Mouse (Mus musculus) CD8-positive naive resting alpha-beta T cell, adult 2 months (primary cell): ENCODE measurements at regions not wholly inside any gene's neighbourhood (a gene's known extent, or its start where the extent isn't known, plus 50 kb on each side); places are given as distances from the start of the nearest gene placed in this dataset.

Source experiments
- DNase-seq, 2 experiments: peaks; one replicate each; pipeline ENCODE4 v3.0.0; 2022; ENCODE audit warnings: low read depth in 2 of 2, low spot score in 2 of 2

DNA sequence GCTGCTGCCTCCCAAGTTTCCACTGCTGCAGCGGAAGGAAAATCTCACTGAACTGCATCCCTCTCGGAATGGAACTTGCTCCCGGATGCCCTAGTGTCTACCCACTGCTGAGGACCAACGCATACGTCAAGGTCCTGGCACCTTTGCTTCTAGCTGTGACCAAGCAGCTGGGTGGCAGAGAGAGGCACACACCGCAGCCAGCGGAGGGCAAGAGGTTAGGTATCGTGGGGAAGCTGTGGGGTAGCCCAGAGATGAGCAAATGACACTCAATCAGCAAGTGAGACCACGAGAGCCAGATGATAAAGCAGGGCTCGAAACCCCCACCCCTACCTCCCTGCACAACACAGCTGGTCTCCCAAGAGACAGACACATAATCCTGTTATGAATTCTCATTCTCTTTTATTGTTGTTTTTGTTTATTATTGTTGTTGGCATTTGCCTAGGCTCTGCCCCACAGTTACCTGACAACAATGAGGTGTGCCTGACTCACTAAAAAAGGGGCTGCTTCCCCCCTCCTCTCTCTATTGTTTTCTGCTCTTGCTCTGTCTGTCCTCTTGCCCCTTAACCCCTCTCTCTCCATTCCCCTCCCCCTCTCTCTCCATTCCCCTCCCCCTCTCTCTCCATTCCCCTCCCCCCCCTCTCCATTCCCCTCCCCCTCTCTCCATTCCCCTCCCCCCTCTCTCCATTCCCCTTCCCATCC lies 112.0 kb upstream of the Spred2 start:
- DNase-seq, result no peak

DNA sequence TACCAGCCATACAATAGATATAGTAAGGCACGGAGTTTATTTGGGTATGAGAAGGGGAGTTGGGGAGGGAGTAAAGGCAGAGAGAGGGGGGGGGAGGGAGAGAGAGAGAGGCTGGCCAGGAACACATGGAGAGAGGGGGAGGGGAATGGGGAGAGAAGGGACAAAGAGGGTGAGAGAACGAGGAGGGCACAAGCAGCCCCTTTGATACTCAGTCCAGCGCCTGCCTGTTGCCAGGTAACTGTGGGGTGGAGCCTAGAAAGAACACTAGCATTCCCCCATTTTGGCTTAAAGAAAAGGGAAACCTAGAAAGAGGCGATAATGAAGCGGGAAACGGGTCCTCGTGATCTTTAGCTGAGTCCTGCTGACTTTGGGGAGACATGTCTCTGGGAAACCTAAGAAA lies 110.6 kb upstream of the Spred2 start:
- no peak for DNase-seq

- DNase-seq, result no peak
Observed at GRCm38 (mm10) chr11:19822991-19823390, 101.2 kb upstream of the Spred2 start.

DNA sequence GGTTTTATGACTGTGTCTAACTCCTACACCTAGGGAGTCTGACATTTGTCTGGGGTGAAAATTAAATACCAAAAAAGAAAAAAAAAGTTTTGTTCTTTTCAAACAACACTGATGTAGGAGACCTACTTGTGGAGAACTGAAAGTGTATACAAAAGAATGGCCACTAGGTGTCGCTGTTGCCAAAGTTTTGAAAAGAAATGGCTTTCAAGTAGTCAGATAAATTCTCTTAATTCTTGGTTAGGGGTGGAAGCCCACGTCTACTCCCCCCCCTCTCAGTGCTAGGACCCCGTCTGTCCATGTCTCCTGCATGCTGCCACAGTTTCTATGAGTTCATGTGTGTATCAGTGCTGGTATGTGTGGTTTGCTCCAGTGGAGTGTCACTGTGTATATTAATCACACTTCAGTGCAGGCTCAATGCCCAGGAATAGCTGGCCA lies 100.7 kb upstream of the Spred2 start:
- peak; percentile 52 to 62 for DNase-seq

DNA sequence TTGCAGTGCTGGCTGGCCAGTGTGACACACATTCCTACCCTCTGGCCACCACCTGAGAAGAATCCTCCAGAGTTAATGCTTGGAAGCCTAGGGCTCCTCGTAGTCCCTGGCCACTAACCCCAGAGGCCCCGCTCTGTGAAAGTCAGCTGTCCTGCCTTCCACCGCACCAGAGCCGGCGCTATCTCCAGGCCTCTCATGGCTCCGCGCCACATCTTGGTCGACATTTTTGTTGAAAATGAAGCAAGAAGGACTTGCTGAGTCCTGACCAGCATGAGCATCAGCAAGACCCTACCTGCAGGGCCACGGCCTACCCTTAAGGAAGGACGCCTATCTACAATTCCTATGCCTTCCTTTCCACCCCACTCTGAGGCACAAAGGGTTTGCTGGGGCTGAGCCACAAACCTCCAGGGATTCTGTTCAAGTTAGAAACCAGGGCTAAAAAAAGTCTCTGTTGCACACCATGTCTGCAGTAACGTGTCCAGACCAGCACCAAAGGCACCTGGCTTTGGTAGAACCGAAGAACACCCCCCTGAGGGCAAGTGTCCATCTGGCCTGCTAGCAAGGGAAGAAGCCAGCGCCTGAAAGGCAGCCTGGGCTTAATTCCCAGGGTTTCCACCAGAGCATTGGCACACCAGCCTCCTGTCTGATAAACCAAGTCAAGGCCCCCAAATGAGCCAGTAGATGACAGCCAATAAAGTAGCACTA lies 97.5 kb upstream of the Spred2 start:
- DNase-seq, result no peak

- DNase-seq, result no peak
Observed at GRCm38 (mm10) chr11:19827996-19828395, 96.2 kb upstream of the Spred2 start.

DNA sequence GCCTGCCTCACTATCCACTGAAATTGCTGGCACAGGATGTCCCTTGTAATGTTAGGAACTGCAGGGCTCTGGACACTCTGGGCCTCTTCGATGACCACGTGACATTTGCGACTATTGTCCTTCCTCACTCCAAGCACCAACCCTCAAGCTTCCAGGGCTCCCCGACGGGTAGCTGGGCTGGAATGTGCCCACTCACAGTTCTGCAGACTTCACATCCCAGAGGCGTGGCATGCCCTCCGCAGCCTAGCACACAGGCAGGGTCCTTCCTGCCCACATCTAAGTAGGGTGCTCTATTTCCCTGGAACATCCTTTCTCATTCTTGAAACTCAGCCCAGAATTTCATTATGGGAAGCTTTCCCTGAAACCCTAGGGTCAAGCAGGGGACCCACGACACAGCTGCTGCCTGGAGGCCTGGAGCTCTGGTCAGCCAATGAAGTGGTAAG lies 95.2 kb upstream of the Spred2 start:
- DNase-seq, result no peak

GRCm38 (mm10) chr11:19829564-19830279 lies 94.5 kb upstream of the Spred2 start:
- DNase-seq, result no peak

DNA sequence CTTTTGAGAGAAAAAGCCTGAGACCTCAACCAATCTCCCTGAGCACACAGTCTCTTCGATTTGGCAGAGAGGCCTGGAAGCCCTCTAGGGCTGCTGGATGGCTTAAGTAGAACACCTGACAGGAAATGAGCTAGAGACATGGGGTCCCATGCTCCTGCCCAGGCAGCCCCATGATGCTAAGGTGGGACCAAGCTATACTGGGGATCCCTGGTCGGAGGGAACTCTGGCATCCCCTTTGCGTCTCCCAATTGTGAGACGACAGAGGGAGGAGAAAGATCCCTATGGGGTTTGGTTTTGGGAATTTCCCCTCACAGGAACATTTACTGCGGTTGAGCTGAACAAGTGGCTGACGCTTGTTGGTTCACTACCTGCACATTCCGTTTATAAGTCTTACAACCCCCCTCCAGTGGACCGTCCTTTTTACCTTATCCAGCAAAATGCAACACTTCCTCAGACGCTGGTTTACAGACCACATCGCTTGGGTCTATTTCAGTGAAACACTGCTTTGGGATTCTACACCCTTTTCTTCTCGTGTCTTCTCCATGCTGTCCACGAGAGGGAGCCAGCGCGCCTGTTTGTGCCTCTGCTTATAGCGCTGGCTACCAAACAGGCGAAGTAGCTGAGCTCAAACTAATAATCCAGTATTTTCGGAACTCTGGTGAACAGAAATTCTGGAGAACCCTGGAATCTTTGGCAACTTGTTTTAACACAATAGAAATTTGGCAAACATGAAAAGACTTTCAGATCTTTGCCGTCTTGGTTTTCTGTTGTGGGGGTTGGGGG lies 93.7 kb upstream of the Spred2 start:
- peak; percentile 60 to 74 for DNase-seq

GRCm38 (mm10) chr11:19834561-19834960 lies 89.6 kb upstream of the Spred2 start:
- no peak for DNase-seq

GRCm38 (mm10) chr11:19835221-19835745 lies 88.9 kb upstream of the Spred2 start:
- DNase-seq, result no peak

GRCm38 (mm10) chr11:19838932-19839331 lies 85.2 kb upstream of the Spred2 start:
- no peak for DNase-seq

GRCm38 (mm10) chr11:19843084-19843483 lies 81.1 kb upstream of the Spred2 start:
- no peak for DNase-seq

GRCm38 (mm10) chr11:19847910-19848309 lies 76.3 kb upstream of the Spred2 start:
- DNase-seq, result no peak

GRCm38 (mm10) chr11:19848412-19848811 lies 75.8 kb upstream of the Spred2 start:
- DNase-seq, result no peak

GRCm38 (mm10) chr11:19849347-19849811 lies 74.8 kb upstream of the Spred2 start:
- DNase-seq, result no peak

GRCm38 (mm10) chr11:19849844-19850420 lies 74.2 kb upstream of the Spred2 start:
- DNase-seq, result no peak

GRCm38 (mm10) chr11:19851022-19851615 lies 73.1 kb upstream of the Spred2 start:
- no peak for DNase-seq

DNA sequence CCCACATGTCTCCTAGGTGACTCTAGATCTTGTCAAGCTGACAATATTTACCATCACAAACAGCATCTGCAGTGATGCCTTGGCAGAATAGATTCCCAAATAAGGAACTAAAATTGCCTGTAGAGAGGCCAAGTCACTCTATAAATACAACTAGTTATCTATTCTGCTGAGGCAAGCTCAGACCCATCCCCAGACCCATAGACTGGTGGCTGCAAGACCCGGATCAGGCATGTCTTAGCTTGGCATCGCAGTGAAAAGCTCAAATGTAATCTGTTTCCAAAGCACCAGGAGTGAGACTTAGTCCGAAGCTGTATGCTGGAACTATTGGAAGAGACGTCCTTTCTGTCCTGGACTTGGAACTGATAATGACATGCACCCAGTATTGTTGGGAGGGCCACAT lies 62.6 kb upstream of the Spred2 start:
- no peak for DNase-seq

GRCm38 (mm10) chr11:19863327-19863726 lies 60.8 kb upstream of the Spred2 start:
- no peak for DNase-seq
